Mouse (Mus musculus): ENCODE data around the gene Rps10. TPM values are rescaled to one million over a fixed set of nuclear protein-coding genes. Genes with fewer than 3 reads are reported as not detected.
"Not testable (repeated sequence)": the region's sequence is repeated elsewhere in the genome, so short reads cannot be mapped to it uniquely, and the experiment has no call there.

Gene Rps10
- polyA plus RNA-seq, 1 experiment, result 1,319 TPM

GRCm38 (mm10) chr17:27644572-27644971 lies 8.1 kb upstream of the Rps10 start:
- no peak for DNase-seq (ENCODE audit: low read depth in 1 of 2, low spot score in 2 of 2)
- H3K4me1 ChIP-seq (ENCODE audit: control insufficient read depth, insufficient read depth, insufficient read length), result no peaks in the 10 kb centered on the region
- TF ChIP-seq POLR2A (IDR thresholded peaks at IDR 0.05; ENCODE audit: low read depth, low read length) (no peak), CTCF (IDR thresholded peaks at IDR 0.05; ENCODE audit: extremely low read depth, insufficient read depth, insufficient read length, insufficient replicate concordance) (no peak)
- no peak overlapping the region for H3K4me3 ChIP-seq (ENCODE audit: extremely low read depth, insufficient read depth, insufficient read length)
- no peaks in the 10 kb centered on the region for H3K27me3 ChIP-seq (ENCODE audit: control insufficient read depth, insufficient read depth, low read length)
- no peak overlapping the region for H3K27ac ChIP-seq (ENCODE audit: insufficient read depth, low read length)
- H3K36me3 ChIP-seq (ENCODE audit: control insufficient read depth, insufficient read depth, low read length), result no peaks in the 10 kb centered on the region
- WGBS, result 52% methylated on average over 2 of the region's 2 CpGs

- no peak overlapping the region for H3K4me3 ChIP-seq (ENCODE audit: extremely low read depth, insufficient read depth, insufficient read length)
- H3K27ac ChIP-seq (ENCODE audit: insufficient read depth, low read length), result no peak overlapping the region
- 87% methylated on average over 9 of the region's 9 CpGs for WGBS
- TF ChIP-seq CTCF (IDR thresholded peaks at IDR 0.05; ENCODE audit: extremely low read depth, insufficient read depth, insufficient read length, insufficient replicate concordance) (no peak), POLR2A (IDR thresholded peaks at IDR 0.05; ENCODE audit: low read depth, low read length) (no peak)
- no peak for DNase-seq (ENCODE audit: low read depth in 1 of 2, low spot score in 2 of 2)
- H3K4me1 ChIP-seq (ENCODE audit: control insufficient read depth, insufficient read depth, insufficient read length), result no peaks in the 10 kb centered on the region
- no peaks in the 10 kb centered on the region for H3K36me3 ChIP-seq (ENCODE audit: control insufficient read depth, insufficient read depth, low read length)
- no peaks in the 10 kb centered on the region for H3K27me3 ChIP-seq (ENCODE audit: control insufficient read depth, insufficient read depth, low read length)
Observed at GRCm38 (mm10) chr17:27643756-27644155, 7.3 kb upstream of the Rps10 start.

DNA sequence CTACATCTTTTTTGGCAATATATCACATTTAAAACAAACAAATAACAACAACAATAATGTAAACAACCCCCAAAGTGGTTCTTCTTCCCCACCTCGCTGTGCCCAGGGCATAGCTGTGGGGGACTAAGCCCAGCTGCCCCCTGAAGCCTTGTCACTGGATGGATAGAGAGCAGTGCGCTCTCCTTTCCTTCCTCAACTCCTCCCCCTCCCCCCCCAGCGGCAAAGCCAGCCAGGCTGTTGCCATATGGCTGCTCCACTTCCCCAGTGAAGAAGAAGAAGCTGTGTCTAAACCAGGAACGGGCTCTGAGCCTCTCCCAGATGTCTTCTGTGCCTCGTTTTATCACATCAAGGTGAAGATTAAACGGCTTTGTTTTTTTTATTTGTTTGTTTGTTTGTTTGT lies 6.6 kb upstream of the Rps10 start:
- Histone ChIP-seq H3K4me3 (ENCODE audit: extremely low read depth, insufficient read depth, insufficient read length) (no peak overlapping the region), H3K27me3 (ENCODE audit: control insufficient read depth, insufficient read depth, low read length) (no peaks in the 10 kb centered on the region), H3K36me3 (ENCODE audit: control insufficient read depth, insufficient read depth, low read length) (no peaks in the 10 kb centered on the region), H3K4me1 (ENCODE audit: control insufficient read depth, insufficient read depth, insufficient read length) (no peaks in the 10 kb centered on the region), H3K27ac (ENCODE audit: insufficient read depth, low read length) (no peak overlapping the region)
- TF ChIP-seq CTCF (IDR thresholded peaks at IDR 0.05; ENCODE audit: extremely low read depth, insufficient read depth, insufficient read length, insufficient replicate concordance) (no peak), POLR2A (IDR thresholded peaks at IDR 0.05; ENCODE audit: low read depth, low read length) (no peak)
- no peak for DNase-seq (ENCODE audit: low read depth in 1 of 2, low spot score in 2 of 2)
- WGBS, result 9% methylated on average over 6 of the region's 6 CpGs

DNA sequence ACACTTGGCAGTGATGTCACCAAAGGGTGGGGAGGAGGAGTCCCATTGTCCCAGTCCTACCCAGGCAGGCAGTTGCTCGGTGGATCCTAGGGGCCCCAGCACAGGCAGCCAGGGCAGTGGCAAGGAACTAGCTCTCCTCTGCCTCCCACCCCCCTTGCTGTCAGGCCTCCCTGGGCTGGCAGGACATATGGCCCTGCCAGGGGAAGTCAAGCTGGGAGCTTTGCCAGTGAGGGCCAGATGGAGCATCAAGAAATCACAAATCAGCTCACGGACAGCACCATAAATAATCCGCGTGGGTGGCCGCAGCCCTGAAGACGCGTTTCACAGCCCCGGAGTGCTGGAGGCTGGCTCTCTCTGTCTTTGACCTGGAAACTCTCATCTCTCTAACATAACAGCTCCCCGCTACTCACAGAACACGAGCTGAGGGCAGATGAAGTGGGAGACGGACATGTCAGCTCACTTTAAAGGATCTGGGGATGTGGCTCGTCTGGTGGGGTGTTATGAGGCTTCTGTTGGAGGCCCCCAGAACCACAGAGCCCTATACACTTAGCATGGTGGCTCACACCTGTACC lies 6.1 kb upstream of the Rps10 start:
- Histone ChIP-seq H3K27ac (ENCODE audit: insufficient read depth, low read length) (no peak overlapping the region), H3K27me3 (ENCODE audit: control insufficient read depth, insufficient read depth, low read length) (no peaks in the 10 kb centered on the region), H3K4me3 (ENCODE audit: extremely low read depth, insufficient read depth, insufficient read length) (no peak overlapping the region), H3K36me3 (ENCODE audit: control insufficient read depth, insufficient read depth, low read length) (no peaks in the 10 kb centered on the region), H3K4me1 (ENCODE audit: control insufficient read depth, insufficient read depth, insufficient read length) (no peaks in the 10 kb centered on the region)
- no peak for DNase-seq (ENCODE audit: low read depth in 1 of 2, low spot score in 2 of 2)
- 16% methylated on average over 12 of the region's 12 CpGs for WGBS
- no peak for TF ChIP-seq CTCF (IDR thresholded peaks at IDR 0.05; ENCODE audit: extremely low read depth, insufficient read depth, insufficient read length, insufficient replicate concordance)
- no peak for TF ChIP-seq POLR2A (IDR thresholded peaks at IDR 0.05; ENCODE audit: low read depth, low read length)

DNA sequence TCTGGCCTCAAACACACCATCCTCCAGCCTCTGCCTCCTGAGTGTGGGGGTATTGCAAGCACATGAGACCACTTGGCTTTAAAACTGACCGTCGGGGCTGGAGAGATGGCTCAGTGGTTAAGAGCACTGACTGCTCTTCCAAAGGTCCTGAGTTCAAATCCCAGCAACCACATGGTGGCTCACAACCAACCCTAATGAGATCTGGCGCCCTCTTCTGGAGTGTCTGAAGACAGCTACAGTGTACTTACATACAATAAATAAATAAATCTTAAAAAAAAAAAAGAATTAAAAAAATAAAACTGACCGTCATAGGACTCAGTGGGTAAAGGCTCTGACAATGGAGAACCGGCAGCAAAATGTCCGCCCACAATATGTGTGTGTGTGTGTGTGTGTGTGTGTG lies 3.4 kb upstream of the Rps10 start:
- not testable (repeated sequence) for H3K4me1 ChIP-seq (ENCODE audit: control insufficient read depth, insufficient read depth, insufficient read length); H3K27ac ChIP-seq (ENCODE audit: insufficient read depth, low read length); H3K36me3 ChIP-seq (ENCODE audit: control insufficient read depth, insufficient read depth, low read length); DNase-seq (ENCODE audit: low read depth in 1 of 2, low spot score in 2 of 2); H3K27me3 ChIP-seq (ENCODE audit: control insufficient read depth, insufficient read depth, low read length); H3K4me3 ChIP-seq (ENCODE audit: extremely low read depth, insufficient read depth, insufficient read length)
- 90% methylated on average over 6 of the region's 6 CpGs for WGBS

DNA sequence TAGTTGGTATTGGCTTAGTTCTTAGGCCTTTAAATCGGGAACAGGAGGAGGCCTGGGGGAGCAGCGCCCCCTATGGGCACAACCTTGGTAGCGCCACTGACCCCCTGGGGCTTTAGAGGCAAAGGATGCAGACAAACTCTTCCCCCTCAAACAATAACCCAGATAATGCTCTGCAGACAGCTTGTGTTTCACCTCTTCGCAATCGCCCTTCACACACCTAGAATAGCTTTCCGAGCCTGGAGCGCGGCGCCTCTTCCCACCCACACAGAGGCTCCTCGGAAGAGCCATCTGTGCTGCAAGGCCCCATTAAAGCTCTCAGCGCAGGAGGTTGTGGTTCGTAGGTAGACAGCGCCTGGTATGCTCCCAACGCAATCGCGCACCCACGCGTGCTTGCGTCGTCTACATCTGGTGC lies 2.5 kb upstream of the Rps10 start:
- no peak overlapping the region for H3K27ac ChIP-seq (ENCODE audit: insufficient read depth, low read length)
- peaks cover 2% of the 10 kb centered on the region for H3K4me1 ChIP-seq (ENCODE audit: control insufficient read depth, insufficient read depth, insufficient read length)
- H3K27me3 ChIP-seq (ENCODE audit: control insufficient read depth, insufficient read depth, low read length), result no peaks in the 10 kb centered on the region
- no peaks in the 10 kb centered on the region for H3K36me3 ChIP-seq (ENCODE audit: control insufficient read depth, insufficient read depth, low read length)
- no peak overlapping the region for H3K4me3 ChIP-seq (ENCODE audit: extremely low read depth, insufficient read depth, insufficient read length)
- DNase-seq (ENCODE audit: low read depth in 1 of 2, low spot score in 2 of 2), result no peak
- peak; percentile 63; the same call in 1 of the 2 replicates for TF ChIP-seq CTCF (IDR thresholded peaks at IDR 0.05; ENCODE audit: extremely low read depth, insufficient read depth, insufficient read length, insufficient replicate concordance)
- no peak for TF ChIP-seq POLR2A (IDR thresholded peaks at IDR 0.05; ENCODE audit: low read depth, low read length)
- WGBS, result 88% methylated on average over 20 of the region's 20 CpGs

- TF ChIP-seq CTCF (IDR thresholded peaks at IDR 0.05; ENCODE audit: extremely low read depth, insufficient read depth, insufficient read length, insufficient replicate concordance), result no peak
- TF ChIP-seq POLR2A (IDR thresholded peaks at IDR 0.05; ENCODE audit: low read depth, low read length), result no peak
- peaks cover 11% of the 10 kb centered on the region for H3K36me3 ChIP-seq (ENCODE audit: control insufficient read depth, insufficient read depth, low read length)
- DNase-seq (ENCODE audit: low read depth in 1 of 2, low spot score in 2 of 2), result no peak
- WGBS, result 53% methylated on average over 9 of the region's 9 CpGs
- H3K27me3 ChIP-seq (ENCODE audit: control insufficient read depth, insufficient read depth, low read length), result no peaks in the 10 kb centered on the region
- H3K4me1 ChIP-seq (ENCODE audit: control insufficient read depth, insufficient read depth, insufficient read length), result peaks cover 10% of the 10 kb centered on the region
- no peak overlapping the region for H3K4me3 ChIP-seq (ENCODE audit: extremely low read depth, insufficient read depth, insufficient read length)
- no peak overlapping the region for H3K27ac ChIP-seq (ENCODE audit: insufficient read depth, low read length)
Observed at GRCm38 (mm10) chr17:27637333-27637732, 864 bp upstream of the Rps10 start.

DNA sequence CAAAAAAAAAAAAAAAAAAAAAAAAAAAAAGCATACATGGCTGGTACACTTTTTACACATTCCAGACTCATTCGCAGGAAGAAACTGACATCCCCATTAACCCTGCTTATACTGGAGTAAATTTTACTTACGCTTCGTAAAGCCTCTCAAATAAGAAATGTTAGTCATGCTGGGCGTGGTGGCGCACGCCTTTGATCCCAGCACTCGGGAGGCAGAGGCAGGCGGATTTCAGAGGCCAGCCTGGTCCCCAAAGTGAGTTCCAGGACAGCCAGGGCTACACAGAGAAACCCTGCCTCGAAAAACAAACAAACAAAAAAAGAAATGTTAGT lies 930 bp downstream of the Rps10 start:
- H3K4me1 ChIP-seq (ENCODE audit: control insufficient read depth, insufficient read depth, insufficient read length); DNase-seq (ENCODE audit: low read depth in 1 of 2, low spot score in 2 of 2); H3K27me3 ChIP-seq (ENCODE audit: control insufficient read depth, insufficient read depth, low read length): not testable (repeated sequence)
- Histone ChIP-seq H3K27ac (ENCODE audit: insufficient read depth, low read length) (peak overlapping the region; percentile 31), H3K36me3 (ENCODE audit: control insufficient read depth, insufficient read depth, low read length) (peaks cover 29% of the 10 kb centered on the region), H3K4me3 (ENCODE audit: extremely low read depth, insufficient read depth, insufficient read length) (peak overlapping the region; percentile 63; the same call in 1 of the 2 replicates)
- 32% methylated on average over 9 of the region's 9 CpGs for WGBS
